Comparison of ENCODE assay signal across 17 mouse cellular contexts in the genomic region with DNA sequence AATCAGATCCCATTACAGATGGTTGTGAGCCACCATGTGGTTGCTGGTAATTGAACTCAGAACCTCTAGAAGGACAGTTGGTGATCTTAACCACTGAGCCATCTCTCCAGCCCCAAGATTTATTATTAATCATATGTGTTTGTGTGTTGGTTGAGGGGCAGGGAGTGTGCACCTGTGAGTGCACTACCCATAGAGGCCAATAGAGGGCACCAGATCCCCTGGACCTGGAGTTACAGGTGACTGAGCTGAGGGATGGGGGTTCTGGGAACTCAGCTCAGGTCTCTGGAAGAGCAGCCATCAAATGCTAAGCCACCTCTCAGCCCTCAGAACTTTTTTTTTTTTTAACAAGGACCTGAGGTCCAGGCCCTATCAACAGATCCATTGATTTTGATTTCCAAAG.
DNase-seq lines count a peak whose midpoint lies in the region; ATAC-seq and TF ChIP-seq lines count a peak whose summit lies in the region.
"Had no signal": no experiment of that assay in that cellular context is flagged by ENCODE, and none has a peak within 500 bp of the region (broad histone marks: within the 10 kb centered on the region; RNA-seq: fewer than 3 reads in every experiment).

No protein-coding gene starts in this region.

- peaks cover 36% of the 10 kb centered on the region for H3K4me1 ChIP-seq in hindbrain, postnatal 0 days (ENCODE audit: insufficient read depth, low read length)
- H3K4me1 ChIP-seq in hindbrain, embryonic 10.5 days (replicated peaks), result peaks cover 62% of the 10 kb centered on the region
- H3K4me1 ChIP-seq in lung, postnatal 0 days (ENCODE audit: insufficient read depth, low read depth, low read length), result peaks cover 17% of the 10 kb centered on the region
- peaks cover 0 to 5% of the 10 kb centered on the region in 2 experiments; a peak in 1 of 4 replicates for H3K4me1 ChIP-seq in ES-E14 (ENCODE audit: control insufficient read depth in 2 of 2, insufficient read depth in 2 of 2, low read length in 2 of 2, poor library complexity in 1 of 2)
- H3K4me1 ChIP-seq in small intestine, adult 2 months (ENCODE audit: control insufficient read depth, insufficient read depth, insufficient read length, low read length), result peaks cover 9% of the 10 kb centered on the region

- no peaks in the 10 kb centered on the region for H3K36me3 ChIP-seq in hindbrain, postnatal 0 days (ENCODE audit: insufficient read depth, low read length)
- no peaks in the 10 kb centered on the region for H3K36me3 ChIP-seq in hindbrain, embryonic 10.5 days
- H3K36me3 ChIP-seq in lung, postnatal 0 days (ENCODE audit: insufficient read depth, low read length), result no peaks in the 10 kb centered on the region
- H3K36me3 ChIP-seq in ES-E14 (ENCODE audit: control insufficient read depth, insufficient read depth, low read length, poor library complexity, severe bottlenecking), result no peaks in the 10 kb centered on the region
- H3K36me3 ChIP-seq in small intestine, adult 2 months (ENCODE audit: control insufficient read depth, insufficient read depth, low read length), result no peaks in the 10 kb centered on the region
- H3K36me3 ChIP-seq: embryonic facial prominence, embryonic 13.5 days; heart, embryonic 13.5 days; midbrain, embryonic 13.5 days had no signal

- in situ Hi-C loops in ES-E14 (cut with MboI; ENCODE audit: low sequenced_read_pairs in 2 of 2, unreplicated experiment in 2 of 2), result no loop called here

- no peaks in the 10 kb centered on the region for H3K9me3 ChIP-seq in hindbrain, postnatal 0 days (ENCODE audit: low read length)
- no peaks in the 10 kb centered on the region for H3K9me3 ChIP-seq in hindbrain, embryonic 10.5 days
- no peaks in the 10 kb centered on the region for H3K9me3 ChIP-seq in lung, postnatal 0 days (ENCODE audit: low read length)
- no peaks in the 10 kb centered on the region for H3K9me3 ChIP-seq in ES-E14 (ENCODE audit: control insufficient read depth, insufficient read depth, low read depth, low read length)
- H3K9me3 ChIP-seq: embryonic facial prominence, embryonic 13.5 days; heart, embryonic 13.5 days; midbrain, embryonic 13.5 days had no signal

- no peak for TF ChIP-seq POLR2A in small intestine, adult 2 months (IDR thresholded peaks at IDR 0.05; ENCODE audit: low read depth, low read length)

- no peak overlapping the region for H3K27ac ChIP-seq in hindbrain, postnatal 0 days
- H3K27ac ChIP-seq in hindbrain, embryonic 10.5 days, result no peak overlapping the region
- no peak overlapping the region for H3K27ac ChIP-seq in lung, postnatal 0 days (ENCODE audit: low read length)
- no peak overlapping the region for H3K27ac ChIP-seq in ES-E14 (ENCODE audit: insufficient read depth, low read depth, low read length, poor library complexity, severe bottlenecking)
- no peak overlapping the region for H3K27ac ChIP-seq in small intestine, adult 2 months (ENCODE audit: insufficient read depth, low read depth, low read length)
- H3K27ac ChIP-seq: embryonic facial prominence, embryonic 13.5 days; midbrain, embryonic 13.5 days had no signal

- peak; percentile 40; the same call in 1 of the 2 replicates for TF ChIP-seq CTCF in hindbrain, postnatal 0 days (IDR thresholded peaks at IDR 0.05; ENCODE audit: low read depth)
- peak; percentile 47 for TF ChIP-seq CTCF in lung, postnatal 0 days (IDR thresholded peaks at IDR 0.05)
- TF ChIP-seq CTCF in small intestine, adult 2 months (IDR thresholded peaks at IDR 0.05; ENCODE audit: extremely low read depth, insufficient read length, insufficient replicate concordance, low read depth, low read length), result peak; percentile 49; the same call in 1 of the 2 replicates

- no peaks in the 10 kb centered on the region for H3K27me3 ChIP-seq in hindbrain, postnatal 0 days (ENCODE audit: insufficient read depth, low read length)
- H3K27me3 ChIP-seq in hindbrain, embryonic 10.5 days (ENCODE audit: insufficient read depth, poor library complexity, severe bottlenecking), result peaks cover 48% of the 10 kb centered on the region
- H3K27me3 ChIP-seq in lung, postnatal 0 days (replicated peaks; ENCODE audit: insufficient read depth, low read length), result no peaks in the 10 kb centered on the region
- H3K27me3 ChIP-seq in small intestine, adult 2 months (ENCODE audit: control insufficient read depth, insufficient read depth, low read length), result no peaks in the 10 kb centered on the region
- H3K27me3 ChIP-seq: embryonic facial prominence, embryonic 13.5 days; forebrain, embryonic 13.5 days had no signal

- H3K9ac ChIP-seq in hindbrain, postnatal 0 days (replicated peaks; ENCODE audit: low read length), result no peak overlapping the region
- no peak overlapping the region for H3K9ac ChIP-seq in lung, postnatal 0 days (replicated peaks; ENCODE audit: low read depth)
- H3K9ac ChIP-seq in ES-E14 (ENCODE audit: insufficient read depth, low read depth, low read length, poor library complexity, severe bottlenecking), result no peak overlapping the region
- H3K9ac ChIP-seq: embryonic facial prominence, embryonic 13.5 days; hindbrain, embryonic 14.5 days; midbrain, embryonic 13.5 days had no signal

- H3K4me2 ChIP-seq in hindbrain, postnatal 0 days (ENCODE audit: low read depth, low read length), result no peak overlapping the region
- no peak overlapping the region for H3K4me2 ChIP-seq in lung, postnatal 0 days (replicated peaks; ENCODE audit: low read depth, low read length)
- H3K4me2 ChIP-seq: embryonic facial prominence, embryonic 13.5 days; forebrain, embryonic 13.5 days; heart, embryonic 13.5 days; hindbrain, embryonic 14.5 days; midbrain, embryonic 13.5 days had no signal

- no peak overlapping the region for H3K4me3 ChIP-seq in hindbrain, postnatal 0 days (ENCODE audit: low read length)
- no peak overlapping the region for H3K4me3 ChIP-seq in hindbrain, embryonic 10.5 days
- H3K4me3 ChIP-seq in lung, postnatal 0 days (ENCODE audit: low read depth, low read length), result no peak overlapping the region
- no peak overlapping the region for H3K4me3 ChIP-seq in ES-E14 (ENCODE audit: insufficient read depth in 1 of 2, low read depth in 1 of 2, low read length in 2 of 2, poor library complexity in 1 of 2, severe bottlenecking in 1 of 2)
- no peak overlapping the region for H3K4me3 ChIP-seq in small intestine, adult 2 months (ENCODE audit: low read depth, low read length)
- H3K4me3 ChIP-seq: embryonic facial prominence, embryonic 13.5 days; forebrain, embryonic 13.5 days; heart, embryonic 13.5 days; midbrain, embryonic 13.5 days had no signal

- TF ChIP-seq EP300 in lung, postnatal 0 days (IDR thresholded peaks at IDR 0.05), result no peak

- no peak for ATAC-seq in hindbrain, postnatal 0 days
- no peak for ATAC-seq in lung, postnatal 0 days
- ATAC-seq: forebrain, embryonic 13.5 days; midbrain, embryonic 13.5 days had no signal

- DNase-seq in hindbrain, postnatal 0 days (ENCODE audit: low spot score), result no peak
- DNase-seq in hindbrain, embryonic 10.5 days (ENCODE audit: low spot score), result no peak
- no peak for DNase-seq in lung, postnatal 0 days (ENCODE audit: low spot score)
- no peak for DNase-seq in lung, postnatal 36 days
- peak; percentile 35 for DNase-seq in ES-E14 (ENCODE audit: low read depth, low spot score)
- DNase-seq in embryo, embryonic 9.5 days (ENCODE audit: extremely low spot score), result no peak
- DNase-seq: cerebellum, postnatal 25 days; gastrocnemius, postnatal 14 days; kidney, postnatal 10 days; lung, postnatal 14 days; thymus, postnatal 25 days had no signal

TF ChIP-seq in ES-E14, 5 proteins besides CTCF, POLR2A, EP300 and RAD21:
- TF ChIP-seq CHD2 (IDR thresholded peaks at IDR 0.05; ENCODE audit: low read depth, low read length) (no peak), MAFK (IDR thresholded peaks at IDR 0.05; ENCODE audit: insufficient read depth, low read depth, low read length) (no peak), HCFC1 (IDR thresholded peaks at IDR 0.05; ENCODE audit: borderline replicate concordance, insufficient read depth, low read length) (no peak), ZNF384 (IDR thresholded peaks at IDR 0.05; ENCODE audit: low read depth, low read length) (no peak), ZC3H11A (IDR thresholded peaks at IDR 0.05; ENCODE audit: borderline replicate concordance, low read depth, low read length) (no peak)
